Mouse (Mus musculus): Measurements from ENCODE around the gene Filip1l.

Filip1l gene

DNA sequence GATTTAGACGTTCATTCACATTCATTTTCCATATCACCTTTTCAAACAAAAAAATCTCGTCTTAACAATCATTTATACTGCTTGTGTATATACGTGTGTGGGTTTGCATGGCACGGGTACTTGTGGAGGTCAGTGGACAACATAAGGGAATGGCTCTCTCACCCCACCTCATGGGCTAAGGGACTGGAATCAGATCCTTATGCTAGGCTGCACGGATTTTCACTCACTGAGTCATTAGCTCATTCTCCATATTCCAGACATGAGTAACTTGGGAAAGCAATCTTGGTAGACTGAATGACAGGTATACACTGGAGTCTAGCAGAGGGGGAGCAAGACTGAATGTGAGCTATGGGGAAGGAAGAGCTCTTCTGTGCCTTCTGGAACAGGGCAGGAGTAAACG, 80.8 kb downstream of the Filip1l start:
- no peak for DNase-seq (ENCODE audit: low spot score in 2 of 2)

DNA sequence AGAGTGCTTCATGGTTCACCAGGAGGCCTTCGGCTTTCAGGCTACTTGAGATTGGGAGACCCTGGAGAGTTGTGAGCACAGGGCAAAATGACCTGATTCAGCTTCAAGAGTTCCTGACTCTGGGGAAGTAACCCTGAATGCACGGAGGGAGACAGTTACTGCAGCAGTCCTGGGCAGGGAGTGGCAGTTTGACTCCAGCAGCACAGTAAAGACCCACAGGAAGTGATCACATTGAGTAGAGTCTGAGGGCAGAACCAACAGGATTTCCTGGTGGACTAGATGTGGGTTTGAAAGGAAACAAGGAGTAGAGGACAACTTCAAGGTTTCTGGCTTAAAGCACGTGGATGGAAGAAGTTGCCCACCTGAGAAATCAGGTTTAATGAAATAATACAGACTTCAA, 81.7 kb downstream of the Filip1l start:
- no peak for DNase-seq (ENCODE audit: low spot score in 2 of 2)

DNA sequence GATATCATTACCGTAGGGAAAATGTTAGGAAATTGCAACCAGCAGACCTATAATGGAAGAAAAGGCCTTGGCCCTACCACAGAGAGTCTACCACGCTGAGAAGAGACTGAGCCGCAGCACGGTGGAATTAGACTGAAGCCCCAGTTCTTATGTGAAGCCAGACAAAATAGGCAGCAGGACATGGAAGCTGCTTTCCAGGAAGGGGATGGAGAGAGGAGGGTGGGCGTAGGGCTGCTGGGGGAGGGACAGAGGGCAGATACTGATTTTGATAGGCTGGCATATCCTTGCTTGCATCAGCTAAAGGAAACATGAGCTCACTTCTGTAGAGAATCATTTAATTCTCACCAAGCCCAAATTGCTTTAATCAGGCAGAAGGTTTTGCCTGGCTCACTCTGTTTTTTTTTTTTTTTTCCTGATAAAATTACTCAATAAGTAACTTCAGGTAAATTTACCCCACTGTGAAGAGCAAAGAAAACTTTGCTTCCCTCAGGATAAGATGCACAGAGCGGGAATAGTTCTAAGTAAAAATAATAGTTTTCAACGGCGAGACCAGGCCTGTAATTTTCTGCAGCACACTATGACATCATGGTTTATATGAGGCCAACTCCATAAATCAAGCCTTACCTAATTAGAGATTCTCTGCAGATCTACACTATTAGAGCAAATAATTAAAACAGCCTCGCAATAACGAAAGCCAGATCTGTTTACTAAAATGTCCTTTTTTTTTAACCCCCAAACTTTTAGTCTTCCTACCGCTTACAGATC, 84.8 kb downstream of the Filip1l start:
- no peak for DNase-seq (ENCODE audit: low spot score in 2 of 2)

DNA sequence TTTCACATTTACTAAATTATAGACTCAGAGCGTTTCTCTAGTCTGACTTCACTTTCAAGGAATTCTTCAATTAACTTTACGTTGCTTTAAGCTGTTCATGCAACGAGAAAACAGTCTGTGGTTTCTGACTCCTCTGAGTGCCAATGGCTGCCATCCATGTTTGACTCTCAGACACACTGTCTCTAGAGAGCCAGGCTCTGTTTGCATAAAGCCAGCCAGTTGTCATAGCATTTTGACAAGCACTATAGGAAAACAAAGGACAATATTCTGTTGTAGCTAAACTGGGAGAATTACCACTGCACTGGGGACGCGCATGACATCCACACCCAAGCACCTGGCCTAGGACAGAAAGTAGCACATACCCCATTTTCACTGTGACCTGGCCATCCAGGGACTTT, 85.4 kb downstream of the Filip1l start:
- no peak for DNase-seq (ENCODE audit: low spot score in 2 of 2)

DNA sequence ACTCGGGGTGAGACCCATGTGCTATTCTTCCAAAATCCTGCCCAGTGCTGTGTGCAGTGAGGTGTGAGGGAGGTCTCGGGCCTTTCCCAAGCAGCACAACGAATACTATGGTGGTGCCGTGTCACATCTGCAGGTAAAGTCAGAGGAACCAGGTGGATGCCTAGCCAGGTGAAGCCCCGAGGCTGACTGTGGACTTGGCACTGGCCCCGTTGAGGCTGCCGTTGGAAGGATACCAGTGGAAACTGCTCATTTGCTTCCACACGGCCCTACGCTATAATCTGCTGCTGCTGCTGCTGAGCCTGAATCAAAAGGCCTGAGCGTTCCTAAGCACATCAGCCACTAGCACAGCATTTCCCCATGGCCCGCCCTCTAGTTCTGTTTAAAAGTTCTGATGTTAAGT, 86.3 kb downstream of the Filip1l start:
- no peak for DNase-seq (ENCODE audit: low spot score in 2 of 2)

DNA sequence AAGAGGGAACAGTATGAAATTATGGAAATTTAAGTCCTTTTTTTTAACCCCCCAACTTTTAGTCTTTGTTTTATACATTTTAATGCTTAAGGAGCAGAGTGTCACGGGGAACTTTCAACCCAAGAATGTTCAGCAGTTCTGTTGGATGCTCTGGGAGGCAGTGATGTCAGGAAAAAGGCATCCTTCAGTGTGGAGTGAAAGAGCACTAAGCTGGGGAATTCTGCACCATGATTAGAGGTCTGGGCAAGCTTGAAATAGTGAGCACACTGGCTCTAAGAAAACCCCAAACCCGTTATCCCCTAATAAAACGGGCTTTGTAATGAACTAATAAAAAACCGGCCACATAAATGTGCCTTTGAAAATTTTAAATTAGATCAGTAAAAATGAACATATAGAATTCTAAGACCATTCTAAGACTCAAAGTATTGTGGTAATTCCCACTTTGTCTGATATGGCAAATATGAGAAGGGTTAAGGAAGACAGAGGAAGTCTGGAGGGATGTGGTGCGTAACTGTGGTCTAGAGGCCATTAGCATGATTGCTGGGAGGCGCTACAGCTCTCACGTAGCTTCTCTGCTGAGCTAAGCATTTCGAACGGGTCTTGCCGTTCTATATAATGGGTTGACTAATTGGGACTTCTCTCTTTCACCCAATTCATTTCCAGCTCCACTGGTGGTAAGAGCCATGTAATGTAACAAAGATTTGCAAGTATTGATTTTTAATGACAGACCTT, 88.0 kb downstream of the Filip1l start:
- DNase-seq (ENCODE audit: low spot score in 2 of 2), result no peak

DNA sequence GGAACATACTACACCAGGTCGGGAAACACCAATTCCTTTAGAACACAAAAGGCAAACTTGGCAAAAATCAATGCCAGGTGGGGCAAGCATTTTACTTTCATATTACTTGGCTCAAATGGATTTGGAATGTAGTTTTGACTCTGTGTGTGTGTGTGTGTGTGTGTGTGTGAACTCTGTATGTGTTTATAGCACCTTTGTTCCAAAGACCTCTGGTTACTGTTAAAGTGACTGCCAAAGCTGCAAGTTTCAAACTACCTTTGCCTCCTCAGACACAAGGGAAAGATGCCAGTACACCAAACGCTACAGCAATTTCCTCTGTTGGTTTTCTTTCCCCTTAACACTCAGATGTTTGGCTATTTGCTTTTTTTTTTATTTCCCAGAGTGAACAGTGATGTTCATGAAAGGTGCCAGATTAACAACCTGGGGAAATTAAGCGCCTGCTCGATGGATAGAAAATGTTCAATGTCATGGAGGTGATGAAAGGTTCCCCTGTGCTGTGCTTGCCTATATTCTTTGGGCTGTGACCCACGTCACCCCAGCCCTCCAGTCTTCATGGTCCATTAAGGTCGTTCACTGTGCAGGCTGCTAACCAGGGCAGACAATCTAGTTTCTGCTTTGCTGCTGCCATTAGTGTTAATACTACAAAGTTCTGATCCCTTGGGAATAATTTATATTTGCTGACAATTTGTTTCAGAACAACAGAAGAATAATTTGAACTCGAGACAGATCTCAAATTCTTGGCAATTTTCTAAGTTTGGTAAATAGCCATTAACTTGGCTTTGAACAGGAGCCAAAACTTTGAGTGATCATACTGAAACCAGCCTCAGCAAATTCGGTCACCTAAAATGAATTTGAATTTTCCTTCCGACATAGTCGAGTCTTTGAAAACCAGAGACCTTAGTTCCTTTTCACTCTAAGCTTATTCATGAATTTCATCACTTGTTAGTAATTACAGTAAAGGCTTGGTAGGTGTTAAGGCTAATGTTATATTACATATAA, 92.5 kb downstream of the Filip1l start:
- no peak for DNase-seq (ENCODE audit: low spot score in 2 of 2)

DNA sequence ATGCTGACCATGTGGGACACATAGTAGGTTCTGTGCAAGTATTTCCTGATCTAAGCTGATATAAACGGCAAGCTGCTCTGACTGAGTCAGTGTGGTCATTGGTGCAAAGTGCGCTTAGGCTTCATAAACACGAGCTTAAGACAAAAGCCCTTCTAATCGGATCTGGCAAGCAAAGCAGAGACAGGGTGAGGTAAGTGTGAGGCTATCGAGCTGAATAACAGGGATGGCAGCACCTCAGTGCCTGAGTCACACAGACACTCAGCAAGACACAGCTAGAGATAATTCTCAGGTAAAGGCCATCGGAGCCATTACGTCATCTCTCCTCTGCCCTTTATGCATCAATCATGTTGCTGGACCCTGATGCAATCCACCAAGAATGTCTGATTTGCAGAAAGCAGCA, 100.1 kb downstream of the Filip1l start:
- DNase-seq (ENCODE audit: low spot score in 2 of 2), result no peak

DNA sequence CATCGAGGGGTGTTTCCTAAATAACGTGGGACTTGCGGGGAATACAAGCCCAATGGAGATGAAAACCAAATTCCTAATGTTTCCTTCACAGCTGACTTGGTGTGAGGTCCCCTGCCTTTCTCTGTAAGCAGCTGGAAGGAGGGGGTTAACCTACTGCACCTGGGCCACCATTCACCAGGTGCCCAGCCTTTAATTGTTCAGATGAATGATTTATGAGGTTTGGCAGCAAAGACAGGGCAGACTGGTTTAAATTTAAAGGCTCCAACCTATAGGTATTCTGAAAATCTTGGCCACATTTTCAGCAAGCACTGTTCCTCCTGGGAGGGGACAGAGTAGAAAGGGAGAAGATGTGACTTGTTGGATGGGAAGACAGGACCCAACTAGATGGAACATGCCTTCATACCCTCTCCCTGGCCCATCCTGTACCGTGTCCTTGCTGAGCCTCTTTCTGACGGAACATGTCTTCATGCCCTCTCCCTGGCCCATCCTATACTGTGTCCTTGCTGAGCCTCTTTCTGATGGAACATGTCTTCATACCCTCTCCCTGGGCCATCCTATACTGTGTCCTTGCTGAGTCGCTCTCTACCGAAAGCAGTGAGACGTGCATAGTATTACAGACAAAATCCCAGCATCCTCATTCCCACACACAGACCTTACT, 101.3 kb downstream of the Filip1l start:
- no peak for DNase-seq (ENCODE audit: low spot score in 2 of 2)

DNA sequence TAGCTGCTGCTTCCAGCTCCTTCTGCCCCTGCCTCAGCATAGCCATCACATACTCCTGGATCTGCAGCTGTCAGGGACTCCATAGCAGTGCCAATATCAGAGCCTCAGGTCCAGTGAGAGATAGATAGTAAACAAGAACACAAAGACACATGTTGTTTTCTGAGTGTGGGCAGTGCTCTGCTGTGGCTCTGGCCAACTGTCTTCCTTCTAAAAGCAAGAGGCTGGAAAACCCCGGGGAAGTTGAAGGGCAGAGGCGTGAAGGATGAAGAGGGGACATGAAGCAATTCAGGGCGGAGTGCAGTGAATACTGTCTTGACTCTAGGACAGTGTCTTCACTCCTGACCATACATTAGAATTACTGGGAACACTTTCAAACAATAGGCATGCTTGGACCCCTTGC, 102.7 kb downstream of the Filip1l start:
- DNase-seq (ENCODE audit: low spot score in 2 of 2), result no peak

DNA sequence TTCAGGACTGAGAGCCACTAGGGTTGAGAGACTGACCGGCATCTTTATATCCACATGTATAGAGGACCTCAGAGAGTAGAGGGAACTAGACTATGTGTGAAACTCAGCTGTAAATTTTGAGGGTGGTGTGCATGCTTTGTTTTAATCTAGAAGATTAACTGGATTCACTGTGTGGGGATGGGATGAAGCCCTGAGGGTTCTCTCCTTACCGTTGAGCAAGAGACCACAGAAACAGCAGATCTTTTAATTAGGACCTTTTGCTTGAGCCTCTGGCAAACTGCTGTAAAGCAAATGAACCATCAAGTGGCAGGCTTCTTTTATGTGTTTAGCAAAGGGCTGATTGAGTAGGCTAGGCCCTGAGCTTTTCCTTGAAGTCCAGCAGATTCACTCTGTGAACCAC, 103.1 kb downstream of the Filip1l start:
- no peak for DNase-seq (ENCODE audit: low spot score in 2 of 2)

DNA sequence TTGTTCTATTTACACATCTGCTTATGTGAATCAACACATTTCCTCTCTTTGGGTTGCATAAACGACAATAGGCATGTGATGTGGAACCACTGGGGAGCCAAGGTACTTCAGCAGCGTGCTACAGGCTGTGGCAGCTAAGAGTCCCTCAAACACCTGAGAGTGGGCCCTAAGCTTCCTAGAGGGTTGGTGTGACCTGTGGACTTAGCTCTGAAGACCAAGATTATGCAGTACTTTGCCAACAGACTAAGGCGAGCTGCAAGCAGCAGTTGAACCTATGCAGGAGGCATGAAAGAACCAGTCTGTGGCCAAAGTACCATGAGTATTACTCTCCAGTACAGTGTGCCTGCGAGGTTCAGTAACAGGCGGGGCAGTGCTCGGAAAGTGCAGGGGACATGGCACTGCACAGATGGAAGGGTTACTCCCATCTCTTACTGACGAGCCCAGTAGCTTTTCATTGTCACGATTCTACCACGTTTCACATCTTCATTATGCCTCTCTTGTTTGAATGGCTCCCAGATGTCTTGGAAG, 112.6 kb downstream of the Filip1l start:
- no peak for DNase-seq (ENCODE audit: low spot score in 2 of 2)

DNA sequence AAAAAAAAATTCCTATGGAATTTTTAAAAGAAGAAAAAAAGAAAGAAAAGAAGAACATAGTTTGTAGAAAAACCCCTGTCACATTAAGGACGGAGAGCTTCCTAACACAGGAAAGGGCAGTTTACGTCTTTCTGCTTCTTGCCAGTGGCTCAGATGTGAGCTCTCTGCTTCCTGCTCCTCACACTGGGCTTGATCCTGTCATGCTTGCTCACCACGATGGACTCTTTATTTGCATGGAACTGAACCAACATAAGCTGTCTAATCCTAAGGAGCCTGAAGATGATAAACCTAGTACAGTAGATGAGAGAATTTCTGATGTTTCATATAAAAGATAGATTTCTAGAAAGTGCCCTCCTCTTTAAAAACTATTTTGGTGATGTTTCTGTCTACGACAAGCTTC, 116.4 kb downstream of the Filip1l start:
- no peak for DNase-seq (ENCODE audit: low spot score in 2 of 2)

DNA sequence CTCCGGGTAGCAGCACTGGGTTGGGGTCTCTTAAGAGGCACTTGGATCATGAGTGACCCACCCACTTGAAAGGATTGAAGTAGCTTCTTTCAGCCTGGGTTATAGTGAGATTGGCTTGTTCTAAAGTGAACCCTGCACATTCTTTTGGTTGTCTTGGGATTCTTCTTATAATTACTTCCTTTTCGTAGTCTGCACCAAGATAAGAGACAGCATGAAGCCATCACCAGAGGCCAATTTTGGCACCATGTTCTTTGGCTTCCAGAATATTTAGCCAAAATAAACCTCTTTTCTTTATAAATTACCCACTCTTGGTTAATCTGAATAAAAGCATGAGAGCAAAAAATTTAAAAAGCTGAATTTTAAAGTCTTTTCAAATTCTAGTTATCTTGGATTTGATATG, 117.0 kb downstream of the Filip1l start:
- DNase-seq (ENCODE audit: low spot score in 2 of 2), result no peak

DNA sequence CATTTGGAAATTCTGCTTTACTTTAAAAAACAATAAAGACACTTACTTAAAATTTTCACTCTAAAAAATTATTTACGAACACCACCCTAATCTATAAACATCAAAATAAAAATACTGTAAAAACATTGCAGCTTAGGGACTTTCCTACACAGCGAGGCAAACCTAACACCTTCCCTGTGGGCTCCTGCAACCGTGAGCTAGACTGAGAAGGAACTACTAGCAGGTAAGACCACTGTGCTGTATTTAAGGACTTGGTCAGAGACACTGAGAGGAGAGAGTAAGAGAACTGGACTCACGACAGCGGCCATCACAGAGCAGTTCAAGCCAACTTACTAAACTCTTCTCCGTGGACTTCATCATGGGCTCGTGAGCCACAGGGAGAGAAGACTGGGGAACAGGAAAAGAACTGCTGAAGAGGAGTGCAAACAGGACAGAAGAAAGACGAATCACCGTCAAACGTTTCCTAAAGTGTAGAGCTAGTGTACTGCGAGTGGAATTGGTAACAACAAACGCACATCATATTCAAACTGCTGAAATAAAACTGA, 117.5 kb downstream of the Filip1l start:
- no peak for DNase-seq (ENCODE audit: low spot score in 2 of 2)

DNA sequence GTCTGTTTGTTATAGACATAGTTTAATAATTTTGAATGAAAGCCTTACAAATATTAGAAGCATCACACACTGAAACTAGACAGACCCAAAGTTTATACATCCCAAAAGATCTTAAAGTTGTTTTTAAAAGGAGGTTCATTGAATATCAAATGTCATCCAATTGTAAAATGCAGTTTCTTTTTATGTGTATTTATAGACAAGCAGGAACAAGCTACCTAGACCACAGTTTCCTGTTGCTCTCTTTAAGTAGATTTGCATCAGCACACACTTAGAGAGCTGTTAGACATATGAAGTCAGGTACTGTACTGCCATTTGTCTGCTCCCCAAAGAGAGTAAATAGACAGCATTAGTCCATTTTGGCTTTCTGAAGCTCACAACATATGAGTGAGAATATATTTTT, 118.2 kb downstream of the Filip1l start:
- DNase-seq (ENCODE audit: low spot score in 2 of 2), result no peak

DNA sequence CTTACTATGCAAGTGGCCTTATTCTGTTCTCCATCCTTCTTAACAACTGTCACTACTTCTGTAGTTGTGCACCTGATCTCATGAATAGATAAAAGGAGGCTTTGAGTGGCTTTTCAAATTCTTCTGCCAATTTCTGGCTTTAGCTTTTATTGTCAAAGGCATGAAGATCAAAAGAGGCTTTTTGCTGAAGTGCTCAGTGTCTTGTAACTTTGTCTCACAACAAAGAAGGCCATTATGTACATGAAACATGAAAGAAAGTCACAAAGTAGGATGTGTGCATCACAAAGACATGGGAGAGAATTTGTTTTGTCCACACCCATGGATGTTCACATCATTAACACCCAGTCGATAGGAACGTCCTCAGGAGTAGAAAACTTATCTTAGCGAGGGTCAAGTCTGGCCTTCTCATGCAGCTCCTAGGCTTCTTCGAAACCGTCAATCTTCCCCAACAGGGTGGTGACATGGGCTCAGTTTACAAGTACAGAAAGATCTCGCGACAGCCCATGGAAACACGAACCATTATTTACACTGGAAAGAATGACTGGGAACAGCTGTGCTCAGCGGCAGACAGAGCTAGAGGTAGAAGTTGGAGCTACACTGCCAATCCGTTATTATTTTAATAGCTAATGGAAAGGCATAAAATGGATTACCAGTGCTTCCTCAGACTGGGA, 120.7 kb downstream of the Filip1l start:
- DNase-seq (ENCODE audit: low spot score in 2 of 2), result no peak

DNA sequence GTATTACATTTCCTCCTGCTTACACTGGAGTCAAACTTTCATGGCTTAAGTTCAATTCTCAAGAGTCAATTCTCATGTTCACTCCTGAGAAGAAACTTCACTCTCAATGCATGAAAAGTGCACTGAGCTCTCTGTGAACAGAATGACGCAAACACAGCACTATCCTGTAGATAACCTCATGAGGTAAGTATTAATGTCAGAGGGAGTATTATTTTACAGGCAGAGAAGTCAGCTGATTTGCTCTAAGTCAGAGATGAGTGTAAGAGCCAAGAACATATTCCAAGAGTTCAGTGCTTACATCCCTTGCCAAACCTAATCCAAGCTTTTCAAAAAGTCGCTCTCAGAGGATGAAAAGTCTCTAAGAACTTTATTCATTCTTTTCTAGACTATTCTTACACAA, 125.6 kb downstream of the Filip1l start:
- DNase-seq (ENCODE audit: low spot score in 2 of 2), result no peak

DNA sequence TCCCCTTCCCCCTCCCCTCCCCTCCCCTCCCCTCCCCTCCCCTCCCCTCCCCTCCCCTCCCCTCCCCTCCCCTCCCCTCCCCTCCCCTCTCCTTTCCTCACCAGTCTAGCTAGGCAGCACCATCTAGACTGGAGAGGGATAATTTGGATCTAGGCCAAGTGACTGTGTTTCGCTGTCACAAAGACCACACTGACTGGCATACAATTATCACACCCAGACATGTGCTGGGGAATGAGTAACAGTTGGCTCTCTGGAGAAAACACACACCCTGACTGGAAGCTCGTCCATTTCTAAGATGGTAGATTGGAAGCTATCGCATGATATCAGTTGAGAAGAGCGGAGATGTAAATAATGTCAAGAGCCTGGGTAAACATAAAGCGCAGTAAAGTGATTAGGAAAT, 126.9 kb downstream of the Filip1l start:
- no peak for DNase-seq (ENCODE audit: low spot score in 2 of 2)

DNA sequence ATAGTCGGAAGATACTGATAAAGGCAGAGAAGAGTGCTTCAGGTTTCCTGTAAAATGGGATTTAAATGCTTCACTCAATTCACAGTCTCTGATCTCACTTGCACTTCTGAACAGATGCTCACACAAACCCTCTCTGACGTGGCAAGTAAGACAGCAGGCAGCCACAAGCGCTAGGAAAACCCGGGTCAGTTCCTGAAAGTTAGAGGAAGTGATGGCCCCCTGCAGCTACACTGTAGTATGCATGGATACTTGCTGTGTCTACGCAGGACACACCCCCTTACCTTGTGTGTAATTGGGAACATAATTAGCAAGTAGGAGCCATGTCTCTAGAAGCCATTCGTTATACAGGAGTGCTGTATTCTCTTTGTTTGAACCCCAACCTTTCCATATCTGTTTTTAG, 129.4 kb downstream of the Filip1l start:
- DNase-seq (ENCODE audit: low spot score in 2 of 2), result no peak

DNA sequence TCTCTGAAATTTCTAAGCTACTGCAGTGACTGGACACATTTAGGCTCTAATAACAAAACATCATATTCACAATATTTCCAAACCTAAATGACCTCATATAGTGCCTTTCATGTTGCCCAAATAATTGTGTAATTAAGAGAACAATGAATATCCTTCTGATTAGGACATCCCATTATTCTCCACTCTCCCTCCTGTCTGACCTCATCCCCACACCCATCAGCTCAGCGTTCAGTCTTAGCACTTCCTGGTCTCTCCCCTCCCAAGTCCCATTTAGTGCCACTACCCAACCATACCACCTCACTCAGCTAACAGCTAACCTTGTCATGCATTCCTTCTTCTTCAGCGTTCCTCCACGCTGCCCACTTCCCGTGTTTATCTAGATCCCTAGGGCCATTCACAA, 130.0 kb downstream of the Filip1l start:
- no peak for DNase-seq (ENCODE audit: low spot score in 2 of 2)
